Mouse (Mus musculus) C2C12 (cell line): Measurements from ENCODE around the gene Cd55. TPM values are rescaled to one million over a fixed set of nuclear protein-coding genes. Genes with fewer than 3 reads are reported as not detected.

Experiments
- H3K27me3 ChIP-seq: one replicate; pipeline ENCODE4 v1.6.1; 2011; ENCODE audit not compliant: control insufficient read depth, insufficient read depth, insufficient read length
- H3K36me3 ChIP-seq: one replicate; pipeline ENCODE4 v1.6.1; 2011; ENCODE audit not compliant: control insufficient read depth, insufficient read depth
- H3K4me3 ChIP-seq: one replicate; pipeline ENCODE4 v1.5.1; 2011; ENCODE audit warnings: mild to moderate bottlenecking, control low read depth; ENCODE audit not compliant: poor library complexity, insufficient read depth, severe bottlenecking
- H3K79me2 ChIP-seq: one replicate; pipeline ENCODE4 v1.6.1; 2011; ENCODE audit not compliant: control insufficient read depth, insufficient read depth
- H3K79me3 ChIP-seq: one replicate; pipeline ENCODE4 v1.6.1; 2011; ENCODE audit warnings: low read depth, control low read depth
- H3ac ChIP-seq: one replicate; pipeline ENCODE3; 2011; ENCODE audit warnings: low read depth; ENCODE audit not compliant: control insufficient read depth, insufficient read length
- CEBPB ChIP-seq: IDR thresholded peaks from one replicate; pipeline ENCODE4 v1.6.1; 2011; ENCODE audit warnings: low read depth, mild to moderate bottlenecking, control low read depth, moderate library complexity
- CTCF ChIP-seq: IDR thresholded peaks from one replicate; pipeline ENCODE4 v1.5.1; 2011; ENCODE audit not compliant: control insufficient read depth, insufficient read depth, insufficient read length
- FOSL1 ChIP-seq: IDR thresholded peaks from one replicate; pipeline ENCODE4 v1.8.0; 2011; ENCODE audit warnings: mild to moderate bottlenecking, low read length; ENCODE audit not compliant: poor library complexity, insufficient read depth, severe bottlenecking
- MAX ChIP-seq: IDR thresholded peaks from one replicate; pipeline ENCODE4 v1.6.1; 2011; ENCODE audit warnings: mild to moderate bottlenecking, control low read depth
- MYOD1 ChIP-seq: IDR thresholded peaks from one replicate; pipeline ENCODE4 v1.6.1; 2011; ENCODE audit warnings: low read depth; ENCODE audit not compliant: control insufficient read depth, insufficient read length
- MYOG ChIP-seq: IDR thresholded peaks from one replicate; pipeline ENCODE4 v1.6.1; 2011; ENCODE audit not compliant: control insufficient read depth, insufficient read length; ENCODE audit errors: extremely low read depth
- USF1 ChIP-seq: IDR thresholded peaks from one replicate; pipeline ENCODE4 v1.6.1; 2011; ENCODE audit warnings: low read depth, mild to moderate bottlenecking, control low read depth, moderate library complexity
- polyA plus RNA-seq: library from polyadenylated mRNA; unstranded; fragments of >200 nt; fragmentation: generic; extraction: Trizol; gene quantifications from one replicate; pipeline ENCODE4 v1.2.1, GENCODE M21; 2012; ENCODE audit warnings: missing spikeins

Gene Cd55
- polyA plus RNA-seq, 1 experiment: 0.84 TPM

GRCm38 (mm10) chr1:130474936-130475335, 12.4 kb upstream of the Cd55 start:
- Histone ChIP-seq H3K27me3 (no peaks in the 10 kb centered on the region), H3K79me2 (no peaks in the 10 kb centered on the region), H3K4me3 (no peak overlapping the region), H3ac (no peak overlapping the region), H3K36me3 (no peaks in the 10 kb centered on the region), H3K79me3 (no peaks in the 10 kb centered on the region)
- TF ChIP-seq MAX: no peak
- no peak for TF ChIP-seq CEBPB
- TF ChIP-seq MYOG: no peak
- TF ChIP-seq CTCF: no peak
- no peak for TF ChIP-seq FOSL1
- TF ChIP-seq USF1: no peak
- no peak for TF ChIP-seq MYOD1

GRCm38 (mm10) chr1:130474226-130474625, 11.7 kb upstream of the Cd55 start:
- no peak for TF ChIP-seq MYOD1
- no peak for TF ChIP-seq MAX
- TF ChIP-seq USF1: no peak
- H3ac ChIP-seq: no peak overlapping the region
- H3K27me3 ChIP-seq: no peaks in the 10 kb centered on the region
- H3K79me2 ChIP-seq: no peaks in the 10 kb centered on the region
- H3K79me3 ChIP-seq: no peaks in the 10 kb centered on the region
- no peaks in the 10 kb centered on the region for H3K36me3 ChIP-seq
- no peak overlapping the region for H3K4me3 ChIP-seq

- no peaks in the 10 kb centered on the region for H3K36me3 ChIP-seq
- TF ChIP-seq CTCF (no peak), MYOG (no peak), CEBPB (no peak), MYOD1 (no peak), MAX (no peak), USF1 (no peak)
- H3K27me3 ChIP-seq: no peaks in the 10 kb centered on the region
- no peaks in the 10 kb centered on the region for H3K79me3 ChIP-seq
- H3K79me2 ChIP-seq: no peaks in the 10 kb centered on the region
- no peak overlapping the region for H3ac ChIP-seq
- H3K4me3 ChIP-seq: no peak overlapping the region
These were observed 7.5 kb upstream of the Cd55 start for GRCm38 (mm10) chr1:130470074-130470473.

DNA sequence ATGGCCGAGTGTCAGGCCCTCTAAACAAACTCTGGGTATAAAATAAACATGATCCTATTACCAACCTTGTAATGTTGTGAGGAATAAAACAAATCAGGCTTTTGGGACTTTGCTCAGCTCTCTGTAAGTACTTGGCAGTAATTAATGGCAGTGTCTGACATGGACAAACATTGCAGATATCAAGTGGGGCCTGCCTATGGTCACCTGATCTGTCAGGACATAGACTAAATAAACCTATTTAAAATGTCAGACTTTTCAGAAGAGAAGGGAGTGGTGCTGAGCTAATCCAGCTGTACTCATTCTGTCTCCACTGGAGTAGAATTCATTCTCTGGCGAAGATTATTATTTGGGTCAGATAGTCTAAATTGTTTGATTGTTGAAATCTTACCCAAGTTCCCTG, 4.9 kb upstream of the Cd55 start:
- Histone ChIP-seq H3K4me3 (no peak overlapping the region), H3K79me3 (no peaks in the 10 kb centered on the region), H3ac (no peak overlapping the region), H3K27me3 (no peaks in the 10 kb centered on the region), H3K79me2 (no peaks in the 10 kb centered on the region), H3K36me3 (no peaks in the 10 kb centered on the region)
- TF ChIP-seq MAX (no peak), MYOD1 (no peak), CTCF (no peak), CEBPB (no peak), FOSL1 (no peak), MYOG (no peak), USF1 (no peak)

DNA sequence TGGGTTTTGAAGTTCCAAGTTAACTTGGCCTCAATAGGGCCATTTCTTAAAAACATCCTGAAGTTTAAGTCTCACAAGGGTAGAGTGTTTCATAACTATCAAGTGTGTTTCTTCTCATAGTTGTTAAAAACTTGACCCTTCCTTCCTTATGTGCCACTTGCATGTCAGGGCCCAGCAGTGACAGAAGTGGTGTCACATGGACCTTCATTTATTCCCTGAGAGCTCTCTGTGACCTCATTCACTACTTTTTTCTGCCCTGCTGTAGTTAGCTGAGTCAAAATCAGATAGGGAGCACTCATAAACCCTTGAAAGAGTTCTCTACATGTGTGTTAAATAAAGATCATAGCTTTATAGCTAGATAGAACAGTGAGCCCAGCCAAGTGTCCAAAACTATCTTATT, 1.6 kb upstream of the Cd55 start:
- Histone ChIP-seq H3ac (no peak overlapping the region), H3K27me3 (no peaks in the 10 kb centered on the region), H3K36me3 (no peaks in the 10 kb centered on the region), H3K79me2 (no peaks in the 10 kb centered on the region), H3K4me3 (no peak overlapping the region), H3K79me3 (no peaks in the 10 kb centered on the region)
- no peak for TF ChIP-seq CTCF
- TF ChIP-seq MYOD1: no peak
- no peak for TF ChIP-seq CEBPB
- no peak for TF ChIP-seq MYOG
- TF ChIP-seq MAX: no peak
- no peak for TF ChIP-seq USF1
- TF ChIP-seq FOSL1: no peak

- H3K79me2 ChIP-seq: no peaks in the 10 kb centered on the region
- no peak overlapping the region for H3K4me3 ChIP-seq
- H3K36me3 ChIP-seq: no peaks in the 10 kb centered on the region
- H3K27me3 ChIP-seq: no peaks in the 10 kb centered on the region
- H3K79me3 ChIP-seq: no peaks in the 10 kb centered on the region
- TF ChIP-seq USF1: no peak
- TF ChIP-seq MYOG: no peak
- no peak for TF ChIP-seq MYOD1
- TF ChIP-seq FOSL1: no peak
- no peak for TF ChIP-seq CEBPB
- no peak for TF ChIP-seq MAX
- no peak for TF ChIP-seq CTCF
- H3ac ChIP-seq: peak overlapping the region; percentile 7
These were observed 323 bp upstream of the Cd55 start for GRCm38 (mm10) chr1:130462867-130463266.
